Mouse (Mus musculus) natural killer cell, adult 2 months (primary cell): ENCODE results near the gene Mfap2.

ENCODE experiments used
- DNase-seq, 2 experiments: peaks; one replicate each; pipeline ENCODE4 v3.0.0; 2022; ENCODE audit warnings: low spot score in 2 of 2

Gene Mfap2

GRCm38 (mm10) chr4:141010118-141010517 is at the start of gene Mfap2:
Gene Mfap2 (plus strand): TSS chr4:141010418.
- DNase-seq: no peak

GRCm38 (mm10) chr4:140960781-140961466 is 49.3 kb upstream of the Mfap2 start, which contains the start of gene Sdhb:
Gene Sdhb (plus strand): TSS chr4:140961203.
- peak; percentile 94 to 95 for DNase-seq

GRCm38 (mm10) chr4:140961467-140962206 is 48.6 kb upstream of the Mfap2 start:
- no peak for DNase-seq

GRCm38 (mm10) chr4:140962207-140962909 is 47.9 kb upstream of the Mfap2 start:
- no peak for DNase-seq

- DNase-seq: no peak
Observed at GRCm38 (mm10) chr4:140962950-140963349, 47.3 kb upstream of the Mfap2 start.

GRCm38 (mm10) chr4:140963941-140964597 is 46.1 kb upstream of the Mfap2 start:
- no peak for DNase-seq

- DNase-seq: peak; percentile 65 to 77
Observed at GRCm38 (mm10) chr4:140964620-140965019, 45.6 kb upstream of the Mfap2 start.

GRCm38 (mm10) chr4:140967386-140968159 is 42.6 kb upstream of the Mfap2 start:
- DNase-seq: no peak

- no peak for DNase-seq
Observed at GRCm38 (mm10) chr4:140971691-140972090, 38.5 kb upstream of the Mfap2 start.

GRCm38 (mm10) chr4:140974408-140974807 is 35.8 kb upstream of the Mfap2 start:
- DNase-seq: no peak

- no peak for DNase-seq
Observed at GRCm38 (mm10) chr4:140975356-140975755, 34.9 kb upstream of the Mfap2 start.

GRCm38 (mm10) chr4:140977278-140977677 is 32.9 kb upstream of the Mfap2 start:
- DNase-seq: no peak

GRCm38 (mm10) chr4:140977886-140978692 is 32.1 kb upstream of the Mfap2 start:
- no peak for DNase-seq

- no peak for DNase-seq
Observed at GRCm38 (mm10) chr4:140981605-140982004, 28.6 kb upstream of the Mfap2 start.

- DNase-seq: peak in 1 of 2 experiments; percentile 34
Observed at GRCm38 (mm10) chr4:140982808-140983207, 27.4 kb upstream of the Mfap2 start.

- DNase-seq: peak; percentile 73 to 88
Observed at GRCm38 (mm10) chr4:140983442-140983841, 26.8 kb upstream of the Mfap2 start.

- DNase-seq: no peak
Observed at GRCm38 (mm10) chr4:140984544-140984943, 25.7 kb upstream of the Mfap2 start.

GRCm38 (mm10) chr4:140986024-140986710 is 24.1 kb upstream of the Mfap2 start:
- DNase-seq: no peak

- DNase-seq: peak; percentile 70 to 80
Observed at GRCm38 (mm10) chr4:140986711-140987395, 23.4 kb upstream of the Mfap2 start, which contains the start of gene Atp13a2. Gene Atp13a2 (plus strand): TSS chr4:140986873.
